Mouse (Mus musculus): ENCODE data around the gene Hic2. TPM values are rescaled to one million over a fixed set of nuclear protein-coding genes. Genes with fewer than 3 reads are reported as not detected.

The Hic2 gene
- polyA plus RNA-seq, 1 experiment from 2014 or later, result 13.8 TPM

DNA sequence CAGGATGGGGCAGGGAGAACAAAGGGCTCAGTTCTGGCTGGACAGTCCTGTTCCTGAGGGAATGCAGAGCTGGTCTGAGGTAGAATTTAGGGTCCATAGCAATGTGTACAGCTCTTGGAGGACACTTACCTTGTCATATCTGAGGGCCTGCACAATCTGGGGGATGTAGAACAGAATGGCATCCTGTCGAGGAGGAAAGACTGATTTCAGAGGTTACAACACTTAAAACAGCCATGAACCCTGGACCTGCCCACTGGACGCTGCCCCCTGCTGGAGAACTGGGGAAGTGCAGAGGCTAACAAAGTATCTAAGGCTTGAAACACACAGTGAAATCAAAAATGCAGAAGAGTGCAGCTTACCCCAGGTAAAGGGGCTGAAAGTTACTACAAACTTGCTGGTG is 59.4 kb downstream of the Hic2 start:
- no peaks in the 10 kb centered on the region for H3K4me1 ChIP-seq
- 10% methylated on average over 2 of the region's 2 CpGs for WGBS
- no peak overlapping the region for H3K9ac ChIP-seq
- peaks cover 72% of the 10 kb centered on the region for H3K36me3 ChIP-seq
- no peak overlapping the region for H3K4me3 ChIP-seq
- no peak overlapping the region for H3K27ac ChIP-seq
- no peak for ATAC-seq (ENCODE audit: low FRiP score)
- no peaks in the 10 kb centered on the region for H3K27me3 ChIP-seq
- H3K9me3 ChIP-seq (replicated peaks), result no peaks in the 10 kb centered on the region
- H3K4me2 ChIP-seq (replicated peaks), result no peak overlapping the region

DNA sequence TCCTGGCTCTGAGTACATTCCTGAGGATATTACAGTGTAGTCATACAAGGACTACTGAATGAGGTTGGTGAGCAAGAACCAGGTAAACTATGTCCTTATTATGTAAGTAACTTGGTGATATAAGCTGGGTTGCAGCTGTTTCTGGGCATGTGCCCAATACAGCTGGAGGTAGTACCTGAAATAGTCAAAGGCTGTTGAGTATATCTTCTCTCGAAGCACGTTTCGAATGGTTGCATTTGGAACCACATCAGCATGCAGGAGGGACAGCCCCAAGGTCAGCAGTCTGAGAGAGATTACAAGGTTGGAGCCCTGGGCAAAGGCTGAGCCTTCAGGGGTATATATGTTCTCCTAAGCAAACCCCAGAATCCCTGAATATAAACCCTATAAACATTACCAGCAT is 67.4 kb downstream of the Hic2 start:
- Histone ChIP-seq H3K4me3 (no peak overlapping the region), H3K27me3 (no peaks in the 10 kb centered on the region), H3K4me1 (no peaks in the 10 kb centered on the region), H3K9me3 (replicated peaks) (no peaks in the 10 kb centered on the region), H3K27ac (no peak overlapping the region), H3K36me3 (peaks cover 93% of the 10 kb centered on the region), H3K4me2 (replicated peaks) (no peak overlapping the region), H3K9ac (no peak overlapping the region)
- WGBS, result 96% methylated on average over 3 of the region's 3 CpGs
- no peak for ATAC-seq (ENCODE audit: low FRiP score)

DNA sequence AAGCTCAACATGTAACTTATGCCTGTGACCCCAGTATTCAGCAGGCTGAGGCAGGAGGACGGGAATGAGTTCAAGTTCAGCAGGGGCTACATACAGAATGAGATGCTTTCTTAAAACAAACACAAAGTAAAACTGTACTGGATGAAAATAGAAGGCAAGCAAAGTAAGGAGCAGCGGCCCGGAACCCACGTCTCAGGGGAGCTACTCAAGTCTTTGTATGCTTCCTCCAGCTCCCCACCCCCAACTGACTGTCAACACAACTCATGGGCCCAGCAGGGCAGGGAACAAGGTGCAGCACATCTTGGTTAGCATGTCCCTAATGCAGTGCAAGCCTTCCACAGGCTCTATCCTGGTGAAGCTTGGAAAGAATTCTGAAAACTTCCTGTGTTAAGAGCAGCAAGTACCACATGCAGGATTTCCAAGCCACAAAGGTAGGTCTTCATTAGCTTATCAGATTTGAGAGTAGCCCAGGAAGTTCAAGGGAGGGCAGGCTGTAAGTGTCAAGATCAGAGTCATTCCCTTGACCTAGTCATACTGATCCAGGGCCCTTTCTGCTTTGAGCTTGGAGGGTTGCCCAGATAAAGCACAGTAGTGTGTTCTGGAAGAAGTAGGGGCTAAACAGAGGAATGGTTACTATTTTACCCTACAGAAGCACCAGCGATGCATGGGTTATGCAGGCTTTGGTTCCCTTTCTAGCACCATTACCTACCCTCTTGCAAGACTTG is 70.3 kb downstream of the Hic2 start:
- no peaks in the 10 kb centered on the region for H3K4me1 ChIP-seq
- H3K9ac ChIP-seq, result no peak overlapping the region
- whole genome bisulfite sequencing, result 76% methylated on average over 5 of the region's 5 CpGs
- H3K27me3 ChIP-seq, result no peaks in the 10 kb centered on the region
- ATAC-seq (ENCODE audit: low FRiP score), result no peak
- no peak overlapping the region for H3K27ac ChIP-seq
- H3K36me3 ChIP-seq, result peaks cover 89% of the 10 kb centered on the region
- no peak overlapping the region for H3K4me3 ChIP-seq
- no peak overlapping the region for H3K4me2 ChIP-seq (replicated peaks)
- H3K9me3 ChIP-seq (replicated peaks), result no peaks in the 10 kb centered on the region

DNA sequence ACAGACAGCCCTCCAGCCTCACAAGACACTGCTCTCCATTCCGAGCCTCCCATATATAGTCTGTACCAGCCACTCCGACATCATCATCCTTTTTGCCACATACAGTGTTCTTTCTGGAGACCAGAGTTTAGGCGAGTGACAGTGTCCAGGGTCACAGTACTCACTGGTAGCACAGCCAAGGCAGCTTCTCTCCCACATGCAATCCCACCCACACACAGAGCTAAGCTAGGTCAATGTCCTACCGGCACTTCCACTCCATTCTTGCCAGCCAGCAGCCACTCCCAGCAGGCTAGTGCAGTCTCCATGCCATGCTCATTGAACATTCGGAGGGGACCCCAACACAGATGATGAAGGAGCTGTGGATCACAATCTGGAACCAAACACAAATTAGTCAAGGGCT is 74.1 kb downstream of the Hic2 start:
- H3K27ac ChIP-seq, result no peak overlapping the region
- no peak for ATAC-seq (ENCODE audit: low FRiP score)
- H3K4me3 ChIP-seq, result no peak overlapping the region
- H3K36me3 ChIP-seq, result peaks cover 86% of the 10 kb centered on the region
- H3K9ac ChIP-seq, result no peak overlapping the region
- no peaks in the 10 kb centered on the region for H3K9me3 ChIP-seq (replicated peaks)
- no peaks in the 10 kb centered on the region for H3K27me3 ChIP-seq
- no peak overlapping the region for H3K4me2 ChIP-seq (replicated peaks)
- H3K4me1 ChIP-seq, result no peaks in the 10 kb centered on the region
- WGBS, result 94% methylated on average over 5 of the region's 5 CpGs

DNA sequence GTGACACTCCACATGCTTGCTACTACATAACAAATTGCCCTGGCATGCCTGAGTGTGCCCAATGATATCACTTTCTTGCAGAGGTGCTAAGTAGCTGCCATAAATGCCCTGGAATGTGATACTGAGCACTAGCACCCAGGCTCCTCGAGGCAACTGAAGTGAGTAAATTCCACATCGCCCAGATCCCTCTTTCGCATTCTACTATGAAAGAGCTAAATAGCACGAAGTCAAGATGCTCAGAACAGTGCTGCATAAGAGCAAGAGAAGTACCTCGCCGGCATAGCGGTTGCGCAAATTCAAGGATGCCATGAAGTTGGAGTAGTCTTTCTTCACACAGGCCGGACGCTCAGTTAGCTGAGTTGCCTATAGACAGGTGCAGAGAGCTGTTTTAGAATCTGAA is 75.7 kb downstream of the Hic2 start:
- WGBS, result 94% methylated on average over 10 of the region's 10 CpGs
- H3K36me3 ChIP-seq, result peaks cover 84% of the 10 kb centered on the region
- H3K4me2 ChIP-seq (replicated peaks), result no peak overlapping the region

DNA sequence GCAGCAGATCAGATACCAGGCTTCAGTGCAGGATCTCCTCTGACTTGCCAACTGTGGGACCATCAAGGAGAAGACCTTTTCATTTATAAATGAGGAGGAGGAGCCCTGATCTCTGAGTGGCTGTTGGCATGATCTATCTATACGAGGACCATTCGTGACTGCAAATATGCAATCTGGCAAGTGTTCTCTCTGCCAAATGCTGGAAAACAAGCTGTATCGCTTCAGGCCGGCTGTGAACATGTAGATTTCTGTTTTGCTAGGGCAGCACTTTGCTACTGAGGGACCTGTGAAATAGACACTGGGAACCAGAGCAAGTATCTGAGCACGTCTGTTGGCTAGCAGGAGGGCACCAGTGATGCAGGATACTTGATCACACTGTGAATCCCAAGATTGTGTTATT is 79.2 kb downstream of the Hic2 start:
- peaks cover 89% of the 10 kb centered on the region for H3K36me3 ChIP-seq
- no peak overlapping the region for H3K27ac ChIP-seq
- no peaks in the 10 kb centered on the region for H3K27me3 ChIP-seq
- H3K4me2 ChIP-seq (replicated peaks), result no peak overlapping the region
- WGBS, result 91% methylated on average over 5 of the region's 5 CpGs
- H3K9ac ChIP-seq, result no peak overlapping the region
- no peak overlapping the region for H3K4me3 ChIP-seq
- ATAC-seq (ENCODE audit: low FRiP score), result no peak
- H3K4me1 ChIP-seq, result no peaks in the 10 kb centered on the region
- no peaks in the 10 kb centered on the region for H3K9me3 ChIP-seq (replicated peaks)

More for the DNA sequence above, 75.7 kb downstream of the Hic2 start:
- ATAC-seq (ENCODE audit: low FRiP score), result no peak
- H3K9me3 ChIP-seq (replicated peaks), result no peaks in the 10 kb centered on the region
- H3K27ac ChIP-seq, result no peak overlapping the region
- no peaks in the 10 kb centered on the region for H3K4me1 ChIP-seq
- H3K4me3 ChIP-seq, result no peak overlapping the region
- H3K27me3 ChIP-seq, result no peaks in the 10 kb centered on the region
- no peak overlapping the region for H3K9ac ChIP-seq

Other genes starting within 250 kb of the Hic2 start
- gene Ypel1, start 163.9 kb upstream of the Hic2 start, polyA plus RNA-seq (2016; fragmentation: Nextera tagmentation; extraction: Ambion mirVana), result 96.2 and 105 TPM in 2 replicates
- 154 and 157 TPM in 2 replicates for gene Ppil2, start 122.3 kb upstream of the Hic2 start, polyA plus RNA-seq (2016; fragmentation: Nextera tagmentation; extraction: Ambion mirVana)
- 55.0 and 60.0 TPM in 2 replicates for gene 2610318N02Rik, start 108.4 kb upstream of the Hic2 start, polyA plus RNA-seq (2016; fragmentation: Nextera tagmentation; extraction: Ambion mirVana)
- 57.6 and 67.0 TPM in 2 replicates for gene Sdf2l1, start 101.2 kb upstream of the Hic2 start, polyA plus RNA-seq (2016; fragmentation: Nextera tagmentation; extraction: Ambion mirVana)
- 14.0 and 17.5 TPM in 2 replicates for gene Ydjc, start 89.0 kb upstream of the Hic2 start, polyA plus RNA-seq (2016; fragmentation: Nextera tagmentation; extraction: Ambion mirVana)
- 0.79 and 1.6 TPM in 2 replicates for gene Ccdc116, start 86.3 kb upstream of the Hic2 start, polyA plus RNA-seq (2016; fragmentation: Nextera tagmentation; extraction: Ambion mirVana)
- gene Ube2l3, start 30.9 kb upstream of the Hic2 start, polyA plus RNA-seq (2016; fragmentation: Nextera tagmentation; extraction: Ambion mirVana), result 346 and 373 TPM in 2 replicates
- 1.3 and 2.0 TPM in 2 replicates for gene Rimbp3, start 25.0 kb upstream of the Hic2 start, polyA plus RNA-seq (2016; fragmentation: Nextera tagmentation; extraction: Ambion mirVana)
- 19.6 and 23.0 TPM in 2 replicates for gene Tmem191c, start 42.5 kb downstream of the Hic2 start, polyA plus RNA-seq (2016; fragmentation: Nextera tagmentation; extraction: Ambion mirVana)
- gene Serpind1, start 97.8 kb downstream of the Hic2 start, polyA plus RNA-seq (2016; fragmentation: Nextera tagmentation; extraction: Ambion mirVana), result 0.33 and 0.43 TPM in 2 replicates
- 19.8 and 20.4 TPM in 2 replicates for gene Snap29, start 172.4 kb downstream of the Hic2 start, polyA plus RNA-seq (2016; fragmentation: Nextera tagmentation; extraction: Ambion mirVana)
- 64.8 and 72.8 TPM in 2 replicates for gene Pi4ka, start 172.7 kb downstream of the Hic2 start, polyA plus RNA-seq (2016; fragmentation: Nextera tagmentation; extraction: Ambion mirVana)
- 87.1 and 98.9 TPM in 2 replicates for gene Crkl, start 218.4 kb downstream of the Hic2 start, polyA plus RNA-seq (2016; fragmentation: Nextera tagmentation; extraction: Ambion mirVana)